Mouse (Mus musculus): Measurements from ENCODE around the gene Rbfox3. TPM values are rescaled to one million over a fixed set of nuclear protein-coding genes. Genes with fewer than 3 reads are reported as not detected.
A peak's percentile ranks its signal among the peaks of the same experiment; 100 is the strongest.

The Rbfox3 gene
- polyA plus RNA-seq, 1 experiment: 163 TPM

GRCm38 (mm10) chr11:118768441-118768840 is 143.0 kb downstream of the Rbfox3 start:
- peaks cover 71% of the 10 kb centered on the region for H3K4me1 ChIP-seq (ENCODE audit: control insufficient read depth, insufficient read depth, low read length)
- no peaks in the 10 kb centered on the region for H3K27me3 ChIP-seq (ENCODE audit: control insufficient read depth, insufficient read depth, low read length)
- H3K4me3 ChIP-seq (replicated peaks; ENCODE audit: insufficient read depth, low read depth, low read length): no peak overlapping the region
- WGBS: 84% methylated on average over 3 of the region's 3 CpGs
- H3K27ac ChIP-seq (ENCODE audit: insufficient read depth, low read length): no peak overlapping the region
- TF ChIP-seq CTCF (IDR thresholded peaks at IDR 0.05; ENCODE audit: borderline replicate concordance, insufficient read depth, low read depth, low read length) (no peak), POLR2A (IDR thresholded peaks at IDR 0.05; ENCODE audit: borderline replicate concordance, insufficient read depth, low read length) (no peak)
- DNase-seq: no peak

GRCm38 (mm10) chr11:118767411-118767810 is 144.0 kb downstream of the Rbfox3 start:
- no peak overlapping the region for H3K4me3 ChIP-seq (replicated peaks; ENCODE audit: insufficient read depth, low read depth, low read length)
- no peaks in the 10 kb centered on the region for H3K27me3 ChIP-seq (ENCODE audit: control insufficient read depth, insufficient read depth, low read length)
- no peak for DNase-seq
- WGBS: 15% methylated on average over 4 of the region's 4 CpGs
- TF ChIP-seq POLR2A (IDR thresholded peaks at IDR 0.05; ENCODE audit: borderline replicate concordance, insufficient read depth, low read length) (no peak), CTCF (IDR thresholded peaks at IDR 0.05; ENCODE audit: borderline replicate concordance, insufficient read depth, low read depth, low read length) (no peak)
- peaks cover 68% of the 10 kb centered on the region for H3K4me1 ChIP-seq (ENCODE audit: control insufficient read depth, insufficient read depth, low read length)
- H3K27ac ChIP-seq (ENCODE audit: insufficient read depth, low read length): no peak overlapping the region

- WGBS: 19% methylated on average over 12 of the region's 12 CpGs
- peaks cover 76% of the 10 kb centered on the region for H3K4me1 ChIP-seq (ENCODE audit: control insufficient read depth, insufficient read depth, low read length)
- H3K4me3 ChIP-seq (replicated peaks; ENCODE audit: insufficient read depth, low read depth, low read length): no peak overlapping the region
- peak overlapping the region; percentile 14; the same call in 1 of the 2 replicates for H3K27ac ChIP-seq (ENCODE audit: insufficient read depth, low read length)
- peak in 1 of 2 experiments; percentile 52 for DNase-seq
- H3K27me3 ChIP-seq (ENCODE audit: control insufficient read depth, insufficient read depth, low read length): no peaks in the 10 kb centered on the region
- TF ChIP-seq CTCF (IDR thresholded peaks at IDR 0.05; ENCODE audit: borderline replicate concordance, insufficient read depth, low read depth, low read length): no peak
- TF ChIP-seq POLR2A (IDR thresholded peaks at IDR 0.05; ENCODE audit: borderline replicate concordance, insufficient read depth, low read length): no peak
Measured at GRCm38 (mm10) chr11:118760296-118760988, 151.0 kb downstream of the Rbfox3 start.

- Histone ChIP-seq H3K4me3 (replicated peaks; ENCODE audit: insufficient read depth, low read depth, low read length) (no peak overlapping the region), H3K27me3 (ENCODE audit: control insufficient read depth, insufficient read depth, low read length) (no peaks in the 10 kb centered on the region), H3K4me1 (ENCODE audit: control insufficient read depth, insufficient read depth, low read length) (peaks cover 82% of the 10 kb centered on the region), H3K27ac (ENCODE audit: insufficient read depth, low read length) (peak overlapping the region; percentile 45)
- DNase-seq: no peak
- 82% methylated on average over 8 of the region's 8 CpGs for WGBS
- TF ChIP-seq POLR2A (IDR thresholded peaks at IDR 0.05; ENCODE audit: borderline replicate concordance, insufficient read depth, low read length): no peak
- TF ChIP-seq CTCF (IDR thresholded peaks at IDR 0.05; ENCODE audit: borderline replicate concordance, insufficient read depth, low read depth, low read length): no peak
Measured at GRCm38 (mm10) chr11:118759228-118759627, 152.2 kb downstream of the Rbfox3 start.

GRCm38 (mm10) chr11:118758277-118758990 is 153.0 kb downstream of the Rbfox3 start:
- Histone ChIP-seq H3K27me3 (ENCODE audit: control insufficient read depth, insufficient read depth, low read length) (no peaks in the 10 kb centered on the region), H3K4me1 (ENCODE audit: control insufficient read depth, insufficient read depth, low read length) (peaks cover 89% of the 10 kb centered on the region), H3K4me3 (replicated peaks; ENCODE audit: insufficient read depth, low read depth, low read length) (no peak overlapping the region), H3K27ac (ENCODE audit: insufficient read depth, low read length) (peak overlapping the region; percentile 57)
- 17% methylated on average over 10 of the region's 10 CpGs for WGBS
- peak; percentile 85 to 92 for DNase-seq
- no peak for TF ChIP-seq POLR2A (IDR thresholded peaks at IDR 0.05; ENCODE audit: borderline replicate concordance, insufficient read depth, low read length)
- TF ChIP-seq CTCF (IDR thresholded peaks at IDR 0.05; ENCODE audit: borderline replicate concordance, insufficient read depth, low read depth, low read length): no peak

- Histone ChIP-seq H3K27ac (ENCODE audit: insufficient read depth, low read length) (peak overlapping the region; percentile 57; the same call in 1 of the 2 replicates), H3K4me3 (replicated peaks; ENCODE audit: insufficient read depth, low read depth, low read length) (no peak overlapping the region), H3K27me3 (ENCODE audit: control insufficient read depth, insufficient read depth, low read length) (no peaks in the 10 kb centered on the region), H3K4me1 (ENCODE audit: control insufficient read depth, insufficient read depth, low read length) (peaks cover 91% of the 10 kb centered on the region)
- no peak for DNase-seq
- TF ChIP-seq CTCF (IDR thresholded peaks at IDR 0.05; ENCODE audit: borderline replicate concordance, insufficient read depth, low read depth, low read length) (no peak), POLR2A (IDR thresholded peaks at IDR 0.05; ENCODE audit: borderline replicate concordance, insufficient read depth, low read length) (no peak)
- WGBS: 7% methylated on average over 1 of the region's 1 CpGs
Measured at GRCm38 (mm10) chr11:118757488-118757887, 153.9 kb downstream of the Rbfox3 start.

GRCm38 (mm10) chr11:118755003-118755402 is 156.4 kb downstream of the Rbfox3 start:
- no peak for DNase-seq
- H3K27me3 ChIP-seq (ENCODE audit: control insufficient read depth, insufficient read depth, low read length): no peaks in the 10 kb centered on the region
- TF ChIP-seq CTCF (IDR thresholded peaks at IDR 0.05; ENCODE audit: borderline replicate concordance, insufficient read depth, low read depth, low read length) (no peak), POLR2A (IDR thresholded peaks at IDR 0.05; ENCODE audit: borderline replicate concordance, insufficient read depth, low read length) (no peak)
- whole genome bisulfite sequencing: 43% methylated on average over 17 of the region's 17 CpGs
- no peak overlapping the region for H3K4me3 ChIP-seq (replicated peaks; ENCODE audit: insufficient read depth, low read depth, low read length)
- peaks cover 96% of the 10 kb centered on the region for H3K4me1 ChIP-seq (ENCODE audit: control insufficient read depth, insufficient read depth, low read length)
- H3K27ac ChIP-seq (ENCODE audit: insufficient read depth, low read length): no peak overlapping the region
